Mouse (Mus musculus): Measurements from ENCODE around the gene Abr.

Abr gene

DNA sequence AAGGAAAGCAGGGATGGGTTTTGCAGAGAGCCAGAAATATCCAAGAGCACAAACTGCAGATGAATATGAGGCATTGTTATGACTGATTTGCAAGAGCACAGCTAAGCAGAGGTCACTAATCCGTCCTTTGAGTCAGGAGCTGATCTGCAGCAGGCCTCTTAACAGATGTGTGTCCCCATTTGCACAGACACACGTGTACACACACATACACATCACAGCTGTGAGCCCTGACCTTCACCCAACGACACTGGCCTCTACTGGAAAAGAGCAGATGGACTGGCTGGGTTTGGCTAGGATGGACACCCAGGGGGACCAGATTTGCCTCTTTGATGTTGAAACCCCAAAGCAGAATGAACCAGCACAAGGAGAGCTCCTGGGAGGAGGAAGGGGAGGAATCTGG, 52.7 kb downstream of the Abr start:
- DNase-seq (ENCODE audit: low read depth, low spot score): no peak

DNA sequence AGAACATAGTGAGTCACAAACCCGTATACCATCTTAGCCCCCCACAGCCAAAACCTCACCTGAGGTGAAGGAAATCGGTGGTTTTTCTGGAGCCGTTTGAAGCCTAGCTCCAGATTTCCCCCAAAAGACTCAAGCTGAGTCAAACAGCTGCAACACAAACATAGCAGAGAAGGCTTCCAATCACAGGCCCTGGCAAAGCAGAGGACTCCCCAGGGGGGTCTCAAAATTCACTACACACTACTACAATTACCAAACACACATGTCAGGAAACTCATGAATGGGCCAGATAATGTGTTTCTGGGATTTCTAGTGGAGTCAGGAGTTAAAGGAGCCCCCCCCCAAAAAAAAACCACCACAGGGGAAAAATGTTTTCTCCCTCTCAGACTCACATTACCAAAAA, 56.0 kb downstream of the Abr start:
- DNase-seq (ENCODE audit: low read depth, low spot score): no peak

- DNase-seq (ENCODE audit: low read depth, low spot score): no peak
Measured at GRCm38 (mm10) chr11:76562584-76562983, 59.5 kb downstream of the Abr start.

DNA sequence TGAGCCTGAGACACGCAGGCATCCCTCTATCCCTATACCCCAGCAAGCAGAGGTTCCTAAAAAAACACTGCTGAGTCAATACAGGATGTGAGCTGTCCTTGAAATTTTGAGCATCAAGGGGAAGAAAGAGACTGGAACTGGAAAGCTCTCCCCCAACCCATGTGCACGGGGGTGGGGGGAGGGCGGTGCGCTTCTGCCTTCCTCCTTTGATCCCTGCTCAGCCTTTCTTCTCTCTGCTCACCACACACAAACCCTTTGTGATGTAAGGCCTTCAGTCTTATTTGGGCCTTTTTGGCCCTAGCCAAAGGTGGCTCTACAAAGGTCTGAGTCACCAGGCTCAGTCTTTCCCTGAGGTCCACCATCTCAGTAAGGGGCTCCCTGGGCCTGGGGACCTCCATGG, 59.9 kb downstream of the Abr start:
- no peak for DNase-seq (ENCODE audit: low read depth, low spot score)

DNA sequence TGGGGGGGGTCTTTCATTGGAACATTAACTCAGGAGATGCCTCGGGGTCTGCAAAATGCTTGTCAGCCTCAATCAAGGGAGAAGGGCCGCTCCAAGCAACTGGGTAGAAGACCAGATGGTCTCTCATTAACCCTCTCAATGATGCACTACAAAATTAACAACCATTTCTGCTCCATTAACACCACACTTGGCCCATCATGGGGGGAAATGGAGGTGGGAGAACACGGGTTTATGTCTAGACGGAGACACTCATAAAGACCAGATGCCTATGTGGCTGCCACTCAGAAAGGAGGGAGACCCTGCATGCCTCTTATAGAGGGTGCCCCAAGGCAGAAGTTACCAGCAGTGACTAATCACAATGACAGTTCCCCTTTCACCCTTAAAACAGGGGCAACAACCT, 64.3 kb downstream of the Abr start:
- DNase-seq (ENCODE audit: low read depth, low spot score): no peak

DNA sequence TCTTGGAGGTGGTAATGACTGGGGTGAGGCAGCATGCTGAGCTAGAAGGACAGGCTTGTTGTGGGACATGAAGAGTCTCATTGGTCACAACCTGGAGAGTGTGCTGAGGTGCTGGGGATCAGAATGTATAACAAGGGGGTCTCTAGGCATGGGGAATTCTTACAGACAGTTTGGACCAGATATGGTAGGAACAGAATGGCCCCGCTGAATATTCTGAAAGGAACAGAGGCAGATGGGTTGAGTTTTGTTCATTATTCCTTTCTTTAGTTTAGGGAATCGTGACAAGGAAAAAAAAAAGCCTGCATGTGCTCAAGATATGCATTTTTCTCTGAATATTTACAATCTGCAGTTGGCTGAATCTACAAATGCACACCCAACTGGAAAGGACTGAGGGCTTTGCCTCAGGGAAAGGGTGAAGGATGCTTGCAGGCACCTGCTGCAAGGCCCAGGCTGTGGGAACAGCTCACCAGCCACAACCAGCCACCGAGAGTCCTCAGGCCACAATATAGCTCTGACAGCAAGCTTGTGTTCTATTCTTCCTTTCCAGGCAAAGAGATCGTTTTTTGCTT, 73.9 kb downstream of the Abr start:
- no peak for DNase-seq (ENCODE audit: low read depth, low spot score)

- DNase-seq (ENCODE audit: low read depth, low spot score): no peak
Measured at GRCm38 (mm10) chr11:76547420-76547819, 74.7 kb downstream of the Abr start.

- no peak for DNase-seq (ENCODE audit: low read depth, low spot score)
Measured at GRCm38 (mm10) chr11:76546431-76546830, 75.7 kb downstream of the Abr start.

GRCm38 (mm10) chr11:76543300-76543699, 78.8 kb downstream of the Abr start:
- no peak for DNase-seq (ENCODE audit: low read depth, low spot score)

GRCm38 (mm10) chr11:76540973-76541372, 81.1 kb downstream of the Abr start:
- no peak for DNase-seq (ENCODE audit: low read depth, low spot score)

GRCm38 (mm10) chr11:76537401-76537800, 84.7 kb downstream of the Abr start:
- DNase-seq (ENCODE audit: low read depth, low spot score): no peak

DNA sequence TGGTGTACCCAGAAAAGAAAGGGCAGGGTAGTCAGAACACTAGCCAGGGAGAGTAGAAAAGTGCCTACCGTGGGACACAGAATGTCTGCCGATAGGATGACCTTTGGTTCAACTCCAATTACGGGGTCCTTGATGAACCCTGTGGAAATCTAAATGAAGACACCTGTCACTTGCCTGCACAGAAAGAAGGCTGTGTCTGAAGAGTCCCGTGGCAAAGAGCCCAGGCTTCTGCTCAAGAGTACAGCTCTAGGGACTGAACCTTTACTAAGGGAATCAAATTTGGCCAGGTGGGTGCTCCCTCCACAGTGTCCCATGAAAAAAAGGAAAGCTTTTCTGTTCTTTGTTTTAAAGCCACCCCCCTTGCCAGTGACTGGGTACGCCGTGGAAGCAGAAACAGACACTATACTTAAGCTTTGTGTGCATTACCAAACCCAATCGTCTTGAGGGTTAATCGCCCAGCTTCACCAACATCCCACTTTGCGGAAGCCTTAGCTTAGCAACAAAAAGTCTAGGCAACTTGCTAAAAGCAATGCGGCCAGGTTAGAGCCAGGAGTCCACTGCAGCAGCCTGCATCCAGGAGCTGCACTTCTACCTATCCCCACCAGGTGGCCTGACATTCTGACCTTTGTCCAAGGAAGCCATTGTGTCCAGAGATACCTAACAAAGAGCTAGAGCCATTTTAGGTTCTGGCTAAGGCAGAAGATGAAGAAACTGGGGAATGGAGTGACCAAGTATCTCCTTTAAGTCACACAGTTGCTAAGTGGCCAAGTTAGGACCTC, 85.3 kb downstream of the Abr start:
- no peak for DNase-seq (ENCODE audit: low read depth, low spot score)

DNA sequence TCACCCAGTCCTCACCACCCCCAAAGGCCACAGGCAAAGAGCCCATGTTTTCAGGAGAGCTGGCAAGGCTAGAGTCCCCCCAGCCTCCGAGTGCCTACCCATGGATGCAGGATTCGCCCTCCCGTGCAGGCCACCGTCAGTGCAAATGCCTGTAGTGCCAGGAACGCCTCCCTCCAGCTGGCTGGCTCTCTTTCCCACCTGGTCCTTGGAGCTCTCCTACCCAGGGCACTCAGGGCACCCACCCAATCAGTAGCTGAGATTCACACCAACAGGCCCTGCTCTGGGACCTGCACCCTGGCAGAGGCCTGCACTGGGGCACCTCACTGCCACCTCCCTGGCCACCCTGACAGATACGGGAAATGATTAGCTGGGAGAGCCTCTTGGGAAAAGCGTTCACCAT, 90.1 kb downstream of the Abr start:
- no peak for DNase-seq (ENCODE audit: low read depth, low spot score)

DNA sequence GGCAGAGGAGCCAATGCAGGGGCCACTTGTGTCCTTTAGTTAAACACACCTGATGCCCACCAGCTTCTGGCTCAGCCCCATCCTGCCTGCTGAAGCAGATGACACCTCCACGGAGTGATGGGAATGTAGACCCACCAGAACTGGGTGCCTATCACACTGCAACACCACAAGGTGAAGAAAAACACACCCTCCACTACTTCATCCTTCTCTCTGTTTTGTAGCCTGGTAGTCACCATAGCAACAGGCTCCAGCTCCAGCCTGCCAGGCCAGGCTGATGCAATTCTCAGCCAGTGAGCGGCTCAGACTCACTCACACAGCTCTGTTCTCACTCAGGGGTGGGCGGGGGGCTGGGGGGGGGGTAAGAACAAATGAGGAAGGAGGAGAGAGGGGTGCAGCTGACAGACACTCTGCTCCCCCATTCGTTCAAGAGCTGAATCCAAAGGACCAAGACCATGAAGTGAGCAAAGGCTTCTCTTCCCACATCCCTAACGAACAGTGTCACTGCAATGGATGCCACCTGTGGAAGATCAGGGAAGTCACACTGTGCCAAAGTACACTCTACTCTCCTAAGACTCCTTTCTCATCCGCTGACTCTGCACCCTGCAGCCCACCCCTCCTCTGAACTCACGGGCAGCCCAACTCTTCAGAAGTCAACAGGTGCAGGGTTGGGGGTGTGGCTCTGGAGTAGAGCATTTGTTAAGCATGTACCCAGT, 91.0 kb downstream of the Abr start:
- no peak for DNase-seq (ENCODE audit: low read depth, low spot score)

- no peak for DNase-seq (ENCODE audit: low read depth, low spot score)
Measured at GRCm38 (mm10) chr11:76530168-76530935, 91.8 kb downstream of the Abr start.

GRCm38 (mm10) chr11:76529352-76530141, 92.6 kb downstream of the Abr start:
- no peak for DNase-seq (ENCODE audit: low read depth, low spot score)

DNA sequence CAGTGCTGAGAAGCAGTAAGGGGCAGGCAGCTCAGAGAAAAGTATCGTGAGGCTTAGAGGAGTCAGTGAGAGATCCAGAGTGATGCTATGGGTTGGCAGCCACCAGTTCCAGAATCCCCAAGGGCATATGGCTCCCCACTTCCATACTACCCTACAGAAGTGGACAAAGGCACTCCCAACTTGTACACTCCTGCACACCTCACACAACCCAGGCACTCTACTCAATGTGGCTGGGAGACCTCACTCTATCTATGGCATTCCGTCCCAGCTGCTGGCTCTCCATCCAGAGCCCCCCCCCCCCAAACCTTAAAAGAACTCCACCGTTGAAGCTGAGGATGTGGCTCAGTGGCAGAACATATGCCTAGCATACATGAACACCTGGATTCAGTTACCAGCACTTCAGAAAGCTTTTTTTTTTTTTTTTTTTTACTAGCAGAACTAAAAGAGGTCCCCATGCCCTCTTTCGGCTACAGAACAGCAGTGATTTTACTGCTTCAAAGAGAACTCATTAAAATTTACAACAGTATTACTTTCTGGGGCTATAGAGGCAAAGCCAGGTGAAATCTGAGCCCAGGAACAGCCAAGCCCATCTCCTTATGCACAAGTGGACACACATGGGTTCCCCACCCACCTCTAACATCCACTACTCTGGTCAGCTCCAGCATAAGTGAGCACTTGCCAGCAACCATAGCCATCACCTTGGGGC, 96.3 kb downstream of the Abr start:
- DNase-seq (ENCODE audit: low read depth, low spot score): no peak

- peak; percentile 63 for DNase-seq (ENCODE audit: low read depth, low spot score)
Measured at GRCm38 (mm10) chr11:76524947-76525346, 97.2 kb downstream of the Abr start.

DNA sequence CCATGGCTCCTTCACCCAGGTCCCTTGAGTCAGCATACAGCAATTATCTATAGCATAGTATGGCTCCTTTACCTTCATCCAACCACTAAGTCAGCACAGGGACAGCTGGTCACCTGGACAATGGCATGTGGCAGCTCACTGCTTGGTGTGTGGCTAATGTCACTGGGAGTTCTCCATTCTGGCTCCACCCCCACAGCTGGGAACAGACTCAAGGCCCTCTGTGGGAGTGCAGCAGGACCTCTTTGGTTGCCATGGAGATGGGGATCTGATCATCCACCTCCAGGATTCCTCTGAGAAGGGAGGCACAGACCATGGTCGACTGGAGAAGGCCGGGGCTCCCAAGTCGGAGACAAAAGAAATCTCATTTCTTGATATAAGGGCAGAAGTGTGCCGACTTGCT, 98.8 kb downstream of the Abr start:
- DNase-seq (ENCODE audit: low read depth, low spot score): no peak

GRCm38 (mm10) chr11:76520889-76521288, 101.2 kb downstream of the Abr start:
- DNase-seq (ENCODE audit: low read depth, low spot score): no peak

GRCm38 (mm10) chr11:76518613-76519012, 103.5 kb downstream of the Abr start:
- no peak for DNase-seq (ENCODE audit: low read depth, low spot score)
